8 mouse cellular contexts compared by ENCODE assay signal in the genomic region with DNA sequence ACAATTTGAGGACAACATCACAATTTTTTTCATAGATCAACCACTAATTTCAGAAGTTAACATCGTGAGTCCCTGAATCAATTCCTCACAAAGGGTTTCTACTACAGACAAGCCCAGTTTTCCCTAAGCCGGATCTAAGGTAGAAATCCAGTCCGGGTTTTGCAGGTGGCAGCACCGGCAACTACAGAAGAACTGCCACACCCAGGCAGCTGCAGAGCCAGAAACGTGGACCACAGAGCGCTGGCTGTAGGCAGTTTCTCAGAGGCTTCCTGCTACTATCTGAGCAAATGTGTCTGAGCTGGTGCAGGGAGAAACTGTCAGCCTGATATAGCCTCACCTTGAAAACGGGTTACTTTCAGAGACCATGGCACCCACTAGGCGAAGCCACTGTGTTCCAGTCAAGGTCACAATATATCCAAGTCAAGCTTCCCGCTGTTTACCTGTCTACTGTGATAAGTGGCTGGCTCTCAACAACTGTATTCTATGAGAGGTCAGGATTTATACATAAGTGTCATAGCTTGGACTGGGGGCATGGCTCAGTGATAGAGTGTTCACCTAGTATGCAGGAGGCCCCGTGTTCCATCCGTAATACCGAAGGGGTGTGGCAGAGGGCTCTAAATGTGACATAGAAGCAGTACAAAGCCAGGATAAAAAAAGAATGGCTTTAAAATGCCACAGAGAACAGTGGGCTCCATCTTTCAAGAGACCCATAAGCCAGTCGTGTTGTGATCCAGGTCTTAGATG.
DNase-seq lines count a peak whose midpoint lies in the region; ATAC-seq lines count a peak whose summit lies in the region.

No protein-coding gene starts in this region.

- H3K4me1 ChIP-seq in heart, embryonic 11.5 days (ENCODE audit: control insufficient read depth, insufficient read depth, low read length), result 0 out of 2 replicates have a peak, but pooled peaks cover 3% of the 10 kb centered on the region
- peaks cover 3% of the 10 kb centered on the region; the same call in 1 of the 2 replicates for H3K4me1 ChIP-seq in lung, embryonic 16.5 days (replicated peaks; ENCODE audit: control insufficient read depth, insufficient read depth, low read length)

- no peaks in the 10 kb centered on the region for H3K36me3 ChIP-seq in heart, embryonic 11.5 days (ENCODE audit: control insufficient read depth, insufficient read depth, low read length)
- no peaks in the 10 kb centered on the region for H3K36me3 ChIP-seq in lung, embryonic 16.5 days (ENCODE audit: control insufficient read depth, insufficient read depth, low read length)

- H3K4me2 ChIP-seq in heart, embryonic 11.5 days, result peak overlapping the region; percentile 45
- H3K4me2 ChIP-seq in lung, embryonic 16.5 days (ENCODE audit: low read depth, low read length), result 0 out of 2 replicates have a peak overlapping the region, but pooled peaks have one; percentile 3

- no peaks in the 10 kb centered on the region for H3K27me3 ChIP-seq in heart, embryonic 11.5 days (ENCODE audit: control insufficient read depth, insufficient read depth, low read length)
- H3K27me3 ChIP-seq in lung, embryonic 16.5 days (ENCODE audit: control insufficient read depth, insufficient read depth, low read depth, low read length), result peaks cover 15% of the 10 kb centered on the region

- no peak for ATAC-seq in heart, embryonic 11.5 days (replicated peaks; ENCODE audit: insufficient number of reproducible peaks, low FRiP score, low TSS enrichment)
- no peak for ATAC-seq in lung, embryonic 16.5 days (ENCODE audit: low read depth)

- no peaks in the 10 kb centered on the region for H3K9me3 ChIP-seq in heart, embryonic 11.5 days (replicated peaks; ENCODE audit: control insufficient read depth, low read length)
- H3K9me3 ChIP-seq in lung, embryonic 16.5 days (ENCODE audit: control insufficient read depth, low read length), result no peaks in the 10 kb centered on the region

- 28% methylated on average over 13 of the region's 13 CpGs for WGBS in heart, embryonic 11.5 days (ENCODE audit: insufficient replicate concordance)
- WGBS in lung, embryonic 16.5 days, result 35% methylated on average over 13 of the region's 13 CpGs

- H3K27ac ChIP-seq in heart, embryonic 11.5 days (ENCODE audit: low read depth, low read length), result no peak overlapping the region
- H3K27ac ChIP-seq in lung, embryonic 16.5 days (ENCODE audit: low read length), result no peak overlapping the region

- no peak overlapping the region for H3K9ac ChIP-seq in heart, embryonic 11.5 days (ENCODE audit: low read depth, low read length)
- H3K9ac ChIP-seq in lung, embryonic 16.5 days (ENCODE audit: low read length), result no peak overlapping the region

- peak; percentile 52 to 71 for DNase-seq in cerebellum, postnatal 14 days
- DNase-seq in cerebellum, adult 9-10 months, result no peak
- DNase-seq in embryo, embryonic 10.5 days (ENCODE audit: low spot score), result peak; percentile 55
- peak; percentile 58 for DNase-seq in kidney, adult 9 months
- peak; percentile 31 for DNase-seq in ovary, postnatal 36 days (ENCODE audit: low spot score)
- DNase-seq in urinary bladder, postnatal 25 days (ENCODE audit: low spot score), result peak; percentile 35

- H3K4me3 ChIP-seq in heart, embryonic 11.5 days (ENCODE audit: low read depth, low read length), result no peak overlapping the region
- no peak overlapping the region for H3K4me3 ChIP-seq in lung, embryonic 16.5 days (ENCODE audit: low read length)
